Mouse (Mus musculus) heart, embryonic 11.5 days (tissue): Measurements from ENCODE around the gene Arhgap44. TPM values are rescaled to one million over a fixed set of nuclear protein-coding genes. Genes with fewer than 3 reads are reported as not detected.

ENCODE experiments used
- ATAC-seq: fragments of 200-750 bp; cut with Nextera tagmentation; replicated peaks from 2 replicates; pipeline ENCODE4 v1.8.0; 2017; ENCODE audit warnings: moderate library complexity; ENCODE audit not compliant: insufficient number of reproducible peaks, low FRiP score, low TSS enrichment
- H3K27ac ChIP-seq: fragments of 300-500 bp; sonication (generic); 2 replicates; pipeline ENCODE4 v1.5.1; 2014; ENCODE audit warnings: mild to moderate bottlenecking, low read depth, low read length
- H3K27me3 ChIP-seq: fragments of 300-500 bp; sonication (generic); 2 replicates; pipeline ENCODE4 v1.6.1; 2014; ENCODE audit warnings: mild to moderate bottlenecking, low read length, mixed read lengths; ENCODE audit not compliant: control insufficient read depth, insufficient read depth
- H3K36me3 ChIP-seq: fragments of 300-500 bp; sonication (generic); 2 replicates; pipeline ENCODE4 v1.6.1; 2014; ENCODE audit warnings: mild to moderate bottlenecking, low read length, moderate library complexity, mixed read lengths; ENCODE audit not compliant: control insufficient read depth, insufficient read depth
- H3K4me1 ChIP-seq: fragments of 300-500 bp; sonication (generic); 2 replicates; pipeline ENCODE4 v1.6.1; 2014; ENCODE audit warnings: low read length; ENCODE audit not compliant: control insufficient read depth, insufficient read depth
- H3K4me2 ChIP-seq: fragments of 300-500 bp; sonication (generic); 2 replicates; pipeline ENCODE4 v1.6.1; 2014; ENCODE audit warnings: mild to moderate bottlenecking, moderate library complexity
- H3K4me3 ChIP-seq: fragments of 300-500 bp; sonication (generic); 2 replicates; pipeline ENCODE4 v1.5.1; 2014; ENCODE audit warnings: low read depth, low read length
- H3K9ac ChIP-seq: fragments of 300-500 bp; sonication (generic); 2 replicates; pipeline ENCODE4 v1.6.1; 2014; ENCODE audit warnings: mild to moderate bottlenecking, low read depth, low read length, moderate library complexity
- H3K9me3 ChIP-seq: fragments of 300-500 bp; sonication (generic); replicated peaks from 2 replicates; pipeline ENCODE4 v1.6.1; 2016; ENCODE audit warnings: low read length; ENCODE audit not compliant: control insufficient read depth
- WGBS: fragments of 180-500 bp; shearing (Covaris S2); extraction: QIAGEN DNeasy Blood & Tissue Kit; methylation state at CpG from one replicate; pipeline ENCODE4 v1.1.7; 2014; ENCODE audit not compliant: insufficient replicate concordance; 5-methylcytosine and 5-hydroxymethylcytosine counted together
- polyA plus RNA-seq: library from polyadenylated mRNA; unstranded; fragments of >200 nt; fragmentation: Nextera tagmentation; extraction: Ambion mirVana; gene quantifications from 2 replicates; pipeline ENCODE4 v1.2.1, GENCODE M21; 2014

The Arhgap44 gene
- polyA plus RNA-seq, 1 experiment from 2014 or later, result 10.1 TPM

DNA sequence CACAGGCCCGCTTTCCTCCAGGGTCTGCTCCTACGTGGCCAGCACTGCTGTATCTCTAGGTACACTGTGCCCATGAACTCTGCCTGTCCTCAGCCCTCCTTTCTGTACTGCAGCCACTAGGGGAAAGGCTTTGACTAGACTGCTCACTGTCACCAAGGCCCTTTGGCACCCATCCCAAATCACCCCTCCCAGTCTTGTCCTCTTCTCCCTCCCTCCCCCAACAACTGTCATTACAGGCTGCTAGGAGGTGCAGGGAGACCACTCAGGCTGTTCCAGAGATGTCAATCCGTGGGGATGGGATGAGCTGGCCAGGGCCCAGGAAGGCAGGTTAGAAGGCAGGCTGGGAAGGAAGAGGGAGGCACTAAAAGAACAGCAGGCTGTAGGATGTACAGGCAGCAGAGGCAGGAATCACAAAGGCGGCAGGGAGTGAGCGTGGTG is 55.0 kb downstream of the Arhgap44 start:
- H3K27ac ChIP-seq, result 0 out of 2 replicates have a peak overlapping the region, but pooled peaks have one; percentile 29
- WGBS, result 67% methylated on average over 5 of the region's 5 CpGs
- no peak overlapping the region for H3K4me3 ChIP-seq
- H3K9me3 ChIP-seq, result no peaks in the 10 kb centered on the region
- ATAC-seq, result no peak; the same call in 1 of the 2 replicates
- no peak overlapping the region for H3K9ac ChIP-seq
- H3K4me2 ChIP-seq, result no peak overlapping the region
- no peaks in the 10 kb centered on the region for H3K36me3 ChIP-seq
- H3K27me3 ChIP-seq, result no peaks in the 10 kb centered on the region
- peaks cover 26% of the 10 kb centered on the region for H3K4me1 ChIP-seq

DNA sequence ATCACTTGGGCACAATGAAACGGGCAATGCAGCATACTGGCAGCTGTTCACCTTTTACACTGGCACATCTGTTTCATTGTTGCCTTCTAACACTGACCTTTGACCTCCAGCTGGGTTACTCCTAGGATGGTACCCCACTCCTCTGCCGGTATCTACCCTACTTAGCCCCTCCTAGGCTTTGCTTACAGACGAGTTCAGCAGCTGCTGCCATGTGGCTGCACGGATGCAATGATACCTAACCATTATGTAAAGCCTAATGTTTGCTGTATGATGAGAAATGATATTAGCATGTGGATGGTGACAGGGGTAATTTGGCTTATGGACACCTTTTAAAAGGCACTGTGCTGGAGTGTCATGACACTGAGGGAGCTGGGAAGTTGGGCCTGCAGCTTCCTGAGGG is 55.6 kb downstream of the Arhgap44 start:
- no peak overlapping the region for H3K4me3 ChIP-seq
- 77% methylated on average over 4 of the region's 4 CpGs for WGBS
- H3K4me2 ChIP-seq, result no peak overlapping the region
- no peak overlapping the region for H3K27ac ChIP-seq
- no peak for ATAC-seq
- peaks cover 24% of the 10 kb centered on the region for H3K4me1 ChIP-seq
- no peaks in the 10 kb centered on the region for H3K9me3 ChIP-seq
- no peaks in the 10 kb centered on the region for H3K36me3 ChIP-seq
- no peaks in the 10 kb centered on the region for H3K27me3 ChIP-seq
- H3K9ac ChIP-seq, result no peak overlapping the region

DNA sequence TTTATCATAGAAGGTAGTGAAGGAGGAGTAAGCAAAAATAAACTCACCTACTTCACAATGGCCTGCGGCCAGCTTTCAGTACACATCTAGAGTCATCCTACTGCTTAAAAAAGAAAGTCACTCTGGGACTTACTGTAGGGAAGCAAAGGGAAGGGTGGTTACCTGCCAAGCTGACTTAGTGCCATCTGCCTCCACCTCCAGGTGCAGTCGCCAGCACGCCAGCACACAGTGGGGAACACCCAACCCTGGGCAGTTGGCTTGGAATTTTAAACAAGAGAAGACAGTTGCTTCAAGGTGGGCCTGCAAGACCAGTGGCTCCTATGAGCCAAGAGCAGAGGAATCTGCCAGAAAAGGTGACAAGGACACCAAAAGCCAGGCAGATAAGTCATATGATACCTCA is 58.7 kb downstream of the Arhgap44 start:
- ATAC-seq, result no peak
- H3K27ac ChIP-seq, result no peak overlapping the region

DNA sequence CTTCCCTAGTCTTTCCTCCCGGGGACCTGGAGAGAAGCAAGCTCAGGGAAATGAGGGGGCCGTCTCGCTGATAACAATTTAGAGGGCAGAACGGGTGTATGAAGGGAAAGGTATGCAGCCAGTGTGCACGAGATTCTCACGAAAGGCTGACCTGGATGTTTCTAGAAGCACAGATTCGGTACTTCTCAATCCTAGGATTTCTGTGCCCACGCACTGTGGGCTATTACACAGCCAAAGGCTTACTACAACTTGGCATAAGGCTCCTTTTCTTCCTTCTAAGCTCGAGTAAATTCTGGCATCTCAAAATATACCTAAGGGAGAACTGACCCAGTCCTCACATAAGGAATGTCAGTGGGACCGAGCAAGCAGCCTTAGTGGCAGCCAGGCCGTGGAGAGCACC is 61.6 kb downstream of the Arhgap44 start:
- H3K27ac ChIP-seq, result no peak overlapping the region
- H3K4me1 ChIP-seq, result peaks cover 7% of the 10 kb centered on the region; the same call in 1 of the 2 replicates
- no peak for ATAC-seq
- H3K36me3 ChIP-seq, result no peaks in the 10 kb centered on the region
- 53% methylated on average over 11 of the region's 11 CpGs for WGBS
- no peak overlapping the region for H3K4me2 ChIP-seq
- H3K27me3 ChIP-seq, result no peaks in the 10 kb centered on the region
- no peak overlapping the region for H3K4me3 ChIP-seq
- H3K9me3 ChIP-seq, result no peaks in the 10 kb centered on the region
- no peak overlapping the region for H3K9ac ChIP-seq

More for the DNA sequence above, 58.7 kb downstream of the Arhgap44 start:
- Histone ChIP-seq H3K4me2 (no peak overlapping the region), H3K9ac (no peak overlapping the region), H3K9me3 (no peaks in the 10 kb centered on the region), H3K27me3 (no peaks in the 10 kb centered on the region), H3K4me1 (peaks cover 17% of the 10 kb centered on the region), H3K36me3 (no peaks in the 10 kb centered on the region), H3K4me3 (no peak overlapping the region)
- WGBS, result 85% methylated on average over 3 of the region's 3 CpGs

DNA sequence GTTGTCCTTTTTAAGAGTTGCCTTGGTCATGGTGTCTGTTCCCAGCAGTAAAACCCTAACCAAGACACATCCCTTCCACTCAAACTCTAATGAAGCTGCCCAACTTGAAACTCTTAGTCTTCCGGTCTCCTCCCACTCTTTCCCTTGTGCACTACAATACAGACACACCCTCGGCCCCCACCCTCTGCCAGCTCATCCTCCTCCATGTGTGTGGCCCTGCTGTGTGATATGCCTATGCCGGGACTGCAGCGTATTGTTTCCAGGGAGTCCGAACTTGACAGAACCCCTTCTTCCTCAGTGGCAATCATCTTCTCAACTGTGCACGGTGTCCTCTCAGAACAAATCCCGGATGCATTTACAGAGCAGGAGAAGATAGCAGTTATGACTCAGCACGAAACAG is 62.7 kb downstream of the Arhgap44 start:
- Histone ChIP-seq H3K4me2 (no peak overlapping the region), H3K27me3 (no peaks in the 10 kb centered on the region), H3K27ac (no peak overlapping the region), H3K4me1 (peaks cover 7% of the 10 kb centered on the region; the same call in 1 of the 2 replicates), H3K9ac (no peak overlapping the region), H3K36me3 (no peaks in the 10 kb centered on the region), H3K9me3 (no peaks in the 10 kb centered on the region), H3K4me3 (no peak overlapping the region)
- ATAC-seq, result no peak
- 85% methylated on average over 8 of the region's 8 CpGs for WGBS

DNA sequence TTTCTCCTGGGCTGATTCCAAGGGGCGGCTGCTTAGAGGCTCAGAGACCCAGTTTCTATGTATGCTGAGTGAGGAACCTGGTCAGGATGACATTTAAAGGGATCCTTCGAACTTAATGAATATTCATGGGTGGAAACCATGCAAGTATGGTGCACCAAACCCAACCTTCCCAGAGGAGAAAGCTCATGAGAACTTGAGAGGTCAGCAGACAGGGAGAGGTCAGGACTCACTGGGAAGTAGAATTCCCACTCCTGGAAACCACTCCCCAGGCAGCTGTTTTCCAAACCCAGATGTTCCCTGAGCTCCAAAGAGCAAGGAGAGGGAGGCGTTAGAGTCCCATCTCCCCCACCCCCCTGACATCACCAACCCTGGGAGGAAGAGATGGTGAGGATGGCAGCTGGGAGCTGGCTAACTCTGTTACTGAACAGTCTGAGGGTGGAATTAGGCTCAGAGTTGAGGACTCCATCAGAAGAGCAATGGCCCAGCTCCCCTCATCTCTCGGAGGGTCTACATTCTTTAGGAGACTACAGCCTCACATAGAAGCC is 65.2 kb downstream of the Arhgap44 start:
- Histone ChIP-seq H3K4me3 (no peak overlapping the region), H3K9me3 (no peaks in the 10 kb centered on the region), H3K4me1 (peaks cover 15% of the 10 kb centered on the region; the same call in 1 of the 2 replicates), H3K4me2 (no peak overlapping the region), H3K27me3 (no peaks in the 10 kb centered on the region), H3K27ac (no peak overlapping the region), H3K9ac (no peak overlapping the region), H3K36me3 (no peaks in the 10 kb centered on the region)
- 78% methylated on average over 4 of the region's 4 CpGs for WGBS
- no peak for ATAC-seq

DNA sequence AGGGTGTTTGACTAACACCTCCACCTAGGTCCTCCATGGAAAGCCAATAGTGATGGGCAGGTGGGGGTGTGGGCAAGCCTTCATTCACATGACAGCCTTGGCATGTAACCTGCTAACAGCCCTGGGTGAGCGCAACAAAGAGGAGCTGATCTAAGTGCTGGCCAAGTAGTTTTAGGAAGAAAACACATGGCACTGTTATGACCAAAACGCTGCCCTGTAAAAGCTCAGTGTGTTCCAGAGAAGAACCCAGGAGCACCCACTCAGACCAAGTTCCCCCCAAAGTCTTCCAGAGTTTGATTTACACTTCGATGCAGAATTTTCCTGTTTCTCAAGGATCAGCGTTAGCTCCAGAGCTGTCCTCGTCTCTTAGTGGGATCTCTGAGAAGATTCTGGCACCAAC is 65.9 kb downstream of the Arhgap44 start:
- Histone ChIP-seq H3K4me3 (no peak overlapping the region), H3K4me2 (no peak overlapping the region), H3K27ac (no peak overlapping the region), H3K27me3 (no peaks in the 10 kb centered on the region), H3K9ac (no peak overlapping the region), H3K9me3 (no peaks in the 10 kb centered on the region), H3K36me3 (no peaks in the 10 kb centered on the region; the same call in 1 of the 2 replicates), H3K4me1 (peaks cover 15% of the 10 kb centered on the region; the same call in 1 of the 2 replicates)
- 89% methylated on average over 5 of the region's 5 CpGs for WGBS
- no peak for ATAC-seq

DNA sequence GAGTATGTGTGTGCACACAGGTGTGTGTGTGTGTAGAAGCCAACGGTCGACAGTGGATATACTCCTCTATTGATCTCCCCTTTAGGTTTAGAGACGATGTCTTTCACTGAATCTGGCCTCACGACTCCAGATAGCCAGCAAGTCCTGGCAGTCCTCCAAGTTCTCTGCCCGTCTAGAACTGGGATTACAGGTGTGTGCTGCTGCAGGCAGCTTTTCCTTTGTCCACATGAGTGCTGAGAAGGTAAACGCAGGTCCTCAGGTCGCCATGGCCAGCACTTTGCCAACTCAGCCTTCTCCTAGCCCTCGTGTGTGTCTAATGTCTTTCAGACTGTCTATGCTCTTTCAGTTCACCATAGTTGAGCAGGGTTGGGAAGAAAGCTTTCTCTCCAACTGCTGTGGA is 69.9 kb downstream of the Arhgap44 start:
- WGBS, result 64% methylated on average over 8 of the region's 8 CpGs
- H3K36me3 ChIP-seq, result peaks cover 2% of the 10 kb centered on the region; the same call in 1 of the 2 replicates
- H3K4me3 ChIP-seq, result no peak overlapping the region
- H3K4me1 ChIP-seq, result peaks cover 13% of the 10 kb centered on the region; the same call in 1 of the 2 replicates
- H3K4me2 ChIP-seq, result no peak overlapping the region
- H3K27me3 ChIP-seq, result no peaks in the 10 kb centered on the region
- H3K27ac ChIP-seq, result no peak overlapping the region
- no peaks in the 10 kb centered on the region; the same call in 1 of the 2 replicates for H3K9me3 ChIP-seq
- no peak for ATAC-seq
- H3K9ac ChIP-seq, result no peak overlapping the region

DNA sequence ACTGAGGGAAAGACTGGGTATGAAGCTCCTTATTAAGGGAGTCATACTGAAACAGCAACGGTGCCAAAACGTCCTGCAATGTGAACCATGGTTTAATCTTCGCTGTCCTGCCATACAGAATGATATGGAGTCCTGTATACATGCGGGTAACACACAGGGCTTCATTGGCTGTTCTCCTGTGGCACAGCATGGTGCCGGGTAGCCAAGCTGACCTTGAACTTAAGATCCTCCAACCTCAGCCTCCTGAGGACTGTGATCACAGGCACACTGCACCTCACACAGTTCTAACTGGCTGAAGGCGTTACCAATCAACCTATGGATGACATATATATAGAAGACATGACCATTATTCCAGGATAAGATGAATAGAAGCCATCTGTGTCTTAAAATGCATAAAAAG is 72.4 kb downstream of the Arhgap44 start:
- no peaks in the 10 kb centered on the region for H3K27me3 ChIP-seq
- 84% methylated on average over 6 of the region's 6 CpGs for WGBS

More for the DNA sequence above, 72.4 kb downstream of the Arhgap44 start:
- H3K4me1 ChIP-seq, result peaks cover 13% of the 10 kb centered on the region; the same call in 1 of the 2 replicates
- no peak overlapping the region for H3K4me2 ChIP-seq
- peaks cover 2% of the 10 kb centered on the region; the same call in 1 of the 2 replicates for H3K36me3 ChIP-seq
- H3K27ac ChIP-seq, result no peak overlapping the region
- ATAC-seq, result no peak
- H3K4me3 ChIP-seq, result no peak overlapping the region
- H3K9ac ChIP-seq, result no peak overlapping the region
- H3K9me3 ChIP-seq, result no peaks in the 10 kb centered on the region; the same call in 1 of the 2 replicates
